Mouse (Mus musculus) ES-E14 (cell line): ENCODE data around the gene Slco1a5.
"Not testable (repeated sequence)": the region's sequence is repeated elsewhere in the genome, so short reads cannot be mapped to it uniquely, and the experiment has no call there.

Experiments
- CHD2 ChIP-seq: IDR thresholded peaks from 2 replicates; pipeline ENCODE4 v1.6.1; 2014; ENCODE audit warnings: mild to moderate bottlenecking, low read depth, low read length, inconsistent platforms
- ZC3H11A ChIP-seq: IDR thresholded peaks from 2 replicates; pipeline ENCODE4 v1.6.1; 2012; ENCODE audit warnings: low read depth, mild to moderate bottlenecking, inconsistent platforms, low read length, borderline replicate concordance

DNA sequence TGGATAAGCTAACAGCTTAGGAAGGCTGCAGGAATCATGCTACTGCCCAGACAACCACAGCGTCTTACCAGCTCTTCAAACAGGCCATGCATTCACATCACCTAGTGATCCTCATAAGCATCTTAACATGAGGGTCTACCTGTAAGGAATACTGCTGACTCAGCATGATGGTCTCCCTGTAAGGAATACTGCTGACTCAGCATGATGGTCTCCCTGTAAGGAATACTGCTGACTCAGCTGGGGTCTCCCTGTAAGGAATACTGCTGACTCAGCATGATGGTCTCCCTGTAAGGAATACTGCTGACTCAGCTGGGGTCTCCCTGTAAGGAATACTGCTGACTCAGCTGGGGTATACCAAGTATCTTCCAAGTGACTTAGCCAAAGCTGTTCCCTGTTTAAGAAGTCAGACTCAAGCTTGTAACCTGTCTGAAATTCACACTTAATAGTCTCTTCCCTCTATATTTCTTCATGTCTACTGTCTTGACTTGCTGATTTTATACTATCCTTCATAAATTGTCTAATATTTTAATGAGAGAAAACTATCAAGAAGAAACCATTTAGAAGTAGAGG lies 72.0 kb downstream of the Slco1a5 start:
- TF ChIP-seq CHD2, ZC3H11A: not testable (repeated sequence)
